Mouse (Mus musculus) brain, embryonic 18.5 days (tissue): ENCODE results near the gene Atp2b1.
A peak's percentile ranks its signal among the peaks of the same experiment; 100 is the strongest.

Experiments used
- DNase-seq: peaks from one replicate; pipeline ENCODE4 v3.0.0-alpha.2; 2012; ENCODE audit warnings: low read depth, low spot score

Atp2b1 gene

DNA sequence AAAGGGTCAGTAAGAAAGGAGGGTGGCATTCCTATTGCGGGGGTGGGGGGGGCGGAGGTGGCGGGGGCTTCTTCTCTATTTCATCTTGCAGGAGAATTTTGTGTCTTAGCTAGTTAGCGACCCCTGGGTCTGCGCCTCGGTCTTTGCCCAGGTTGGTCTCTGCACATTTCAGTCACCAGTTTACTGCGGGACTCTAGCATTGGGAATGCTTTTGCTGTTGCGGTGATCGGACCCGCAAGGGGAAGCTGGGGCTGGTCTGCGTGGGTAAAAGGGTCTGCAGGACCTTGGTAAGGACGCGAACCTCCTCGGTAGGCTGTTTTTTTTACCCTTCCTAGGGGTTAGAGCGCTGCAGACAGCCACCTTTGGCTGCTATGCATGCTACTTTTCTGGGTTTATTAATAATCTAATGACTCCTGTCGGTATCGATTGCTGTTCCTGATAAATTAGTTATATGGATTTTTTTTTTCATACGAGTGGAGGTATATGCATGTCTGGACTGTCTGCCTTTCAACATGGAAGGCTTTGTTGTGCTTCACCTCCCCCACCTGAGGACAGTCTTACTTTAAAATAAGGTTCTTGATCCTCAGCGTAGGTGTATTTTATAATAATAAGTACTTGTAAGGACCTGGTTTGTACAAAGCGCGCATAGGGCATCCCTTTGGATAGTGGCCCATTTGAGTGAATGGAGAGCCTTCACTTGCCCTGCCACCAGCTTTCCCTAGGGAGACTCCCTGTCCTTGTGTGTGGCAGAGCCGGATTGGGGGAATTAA, 2.0 kb downstream of the Atp2b1 start:
- DNase-seq = no peak

DNA sequence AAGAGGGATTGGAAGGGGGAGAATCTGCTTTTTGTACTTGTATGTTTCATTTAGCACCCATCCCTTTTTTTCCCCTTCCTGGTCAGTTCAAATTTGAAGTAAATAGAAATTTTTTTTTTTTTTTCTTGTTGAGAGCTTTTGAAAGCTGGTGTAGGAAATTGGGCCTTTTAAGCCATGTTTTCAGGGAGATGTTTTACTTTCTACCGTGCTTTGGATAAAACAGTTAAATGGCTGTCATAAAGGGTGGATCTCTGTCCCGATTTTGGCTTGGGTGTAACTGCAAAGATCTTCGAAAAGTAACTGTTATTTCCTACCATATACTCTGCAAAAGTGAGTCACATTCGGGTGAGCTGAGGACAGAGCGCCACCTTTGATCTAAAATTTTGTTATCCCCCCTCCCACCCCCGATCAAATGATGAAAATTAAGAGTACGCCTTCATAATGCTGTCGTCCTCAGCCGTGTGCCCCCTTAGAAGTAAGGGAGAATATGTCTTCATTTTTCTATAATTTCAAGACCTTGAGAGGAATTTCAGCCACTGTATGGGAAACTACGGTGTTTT, 2.7 kb downstream of the Atp2b1 start:
- DNase-seq = no peak

DNA sequence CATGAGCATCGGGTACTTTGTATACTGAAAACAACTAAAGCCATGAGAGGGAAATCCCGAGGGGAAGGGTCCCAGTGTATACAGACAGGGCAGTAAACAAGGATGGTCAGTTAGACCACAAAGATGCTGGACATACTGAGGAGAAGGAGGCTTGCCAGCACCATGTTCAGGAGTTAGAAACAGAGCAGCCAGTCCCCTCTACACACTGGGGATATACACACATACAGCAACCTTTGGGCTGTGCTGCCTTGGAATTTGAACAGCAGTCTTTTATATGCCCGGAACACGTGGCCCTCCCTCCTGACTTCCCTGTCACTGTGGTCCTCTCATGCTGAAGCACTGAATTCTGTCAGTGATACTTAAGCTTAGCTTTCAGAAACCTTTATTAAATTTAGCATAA, 10.9 kb downstream of the Atp2b1 start:
- DNase-seq = no peak

DNA sequence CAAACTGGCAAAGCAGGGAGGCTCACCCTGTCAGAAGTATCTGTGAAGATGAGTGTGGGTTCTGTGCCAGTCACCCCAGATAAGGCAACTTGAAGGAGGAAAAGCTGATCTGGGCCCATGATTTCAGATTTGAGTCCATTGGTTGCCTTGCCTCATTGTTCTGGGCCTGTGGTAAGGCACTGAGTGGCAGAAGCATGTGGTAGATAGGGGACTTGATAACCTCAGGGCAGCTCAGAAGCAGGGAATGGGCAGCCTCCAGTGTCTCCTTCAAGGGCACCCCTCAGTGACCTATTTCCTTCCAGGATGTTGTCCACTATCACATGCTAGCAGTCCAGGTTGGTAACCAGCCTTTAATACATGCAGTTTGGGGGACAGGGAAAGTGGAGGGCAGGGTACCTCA, 12.8 kb downstream of the Atp2b1 start:
- DNase-seq = no peak

DNA sequence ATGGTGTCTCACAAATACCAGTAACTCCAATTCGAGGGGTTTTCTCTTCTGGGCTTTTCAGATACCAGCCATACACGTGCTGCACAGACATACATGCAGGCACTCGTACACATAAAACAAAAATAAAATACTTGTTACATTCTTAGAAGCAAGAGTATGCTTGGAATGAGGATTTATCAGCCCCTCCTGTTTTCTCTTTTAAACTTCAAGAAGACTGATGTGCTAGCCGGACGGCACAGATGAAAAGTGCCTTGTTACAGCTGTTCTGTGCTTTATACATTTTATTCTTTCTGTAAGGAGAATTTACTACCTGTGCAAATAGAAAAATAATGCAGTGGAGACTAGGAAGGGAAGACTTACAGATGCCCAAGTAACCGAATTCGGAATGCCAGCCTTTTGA, 15.2 kb downstream of the Atp2b1 start:
- no peak for DNase-seq

DNA sequence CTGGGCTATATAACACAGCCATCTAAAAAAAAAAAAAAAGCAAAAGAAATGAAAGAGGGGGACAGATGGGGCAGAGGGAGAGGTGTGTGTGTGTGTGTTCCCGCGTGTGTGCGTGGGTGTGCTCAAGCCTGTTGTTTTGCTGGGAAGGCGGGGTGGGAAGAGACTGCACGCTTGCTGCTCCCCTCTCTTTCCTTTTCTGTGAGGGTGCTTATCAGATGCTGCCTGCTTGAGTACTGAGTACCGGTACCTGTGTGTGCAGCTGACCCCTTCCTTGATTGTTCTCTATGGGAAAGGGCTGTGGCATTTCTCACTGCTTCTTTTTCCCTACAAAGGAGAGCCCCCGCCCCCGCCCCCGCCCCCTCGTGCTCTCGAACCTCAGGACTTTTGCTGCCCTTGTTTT, 15.9 kb downstream of the Atp2b1 start:
- DNase-seq = no peak

DNA sequence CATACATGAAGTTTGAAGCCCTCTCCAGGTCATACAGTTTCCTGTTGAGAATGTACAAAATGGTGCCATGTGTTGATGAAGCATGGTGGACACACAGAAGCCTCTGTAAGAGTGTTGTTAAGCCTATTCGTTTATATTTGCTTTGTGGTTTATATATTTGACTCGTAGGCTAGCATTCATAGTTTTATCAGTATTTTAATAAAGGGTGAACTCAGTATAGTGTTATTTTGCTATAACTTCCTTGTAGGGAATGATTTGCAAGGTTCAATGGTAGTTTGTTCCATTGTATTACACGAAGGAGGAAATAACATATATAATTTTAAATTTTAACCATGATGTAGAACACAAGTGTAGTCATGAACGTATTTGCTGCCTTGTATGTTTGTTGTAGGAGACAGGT, 25.9 kb downstream of the Atp2b1 start:
- DNase-seq = no peak

DNA sequence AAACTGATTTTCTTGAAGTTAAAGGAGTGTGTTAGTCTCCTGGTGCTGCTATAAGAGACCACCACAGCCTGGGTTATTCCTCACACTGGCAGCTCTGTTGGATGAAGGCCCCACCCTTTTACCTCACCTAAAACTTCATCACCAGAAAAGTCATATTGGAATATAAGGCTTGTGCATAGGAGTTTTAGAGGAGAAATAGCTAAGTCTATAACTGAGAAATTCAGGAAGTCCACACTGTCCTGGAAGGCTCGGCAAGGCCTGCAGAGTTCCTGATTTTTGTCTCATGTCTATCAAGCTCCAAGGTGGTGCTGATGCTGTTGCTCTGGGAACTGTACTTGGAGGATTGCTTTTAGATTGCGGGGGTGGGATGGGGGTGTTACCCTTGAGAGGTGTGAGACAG, 26.6 kb downstream of the Atp2b1 start:
- no peak for DNase-seq

DNA sequence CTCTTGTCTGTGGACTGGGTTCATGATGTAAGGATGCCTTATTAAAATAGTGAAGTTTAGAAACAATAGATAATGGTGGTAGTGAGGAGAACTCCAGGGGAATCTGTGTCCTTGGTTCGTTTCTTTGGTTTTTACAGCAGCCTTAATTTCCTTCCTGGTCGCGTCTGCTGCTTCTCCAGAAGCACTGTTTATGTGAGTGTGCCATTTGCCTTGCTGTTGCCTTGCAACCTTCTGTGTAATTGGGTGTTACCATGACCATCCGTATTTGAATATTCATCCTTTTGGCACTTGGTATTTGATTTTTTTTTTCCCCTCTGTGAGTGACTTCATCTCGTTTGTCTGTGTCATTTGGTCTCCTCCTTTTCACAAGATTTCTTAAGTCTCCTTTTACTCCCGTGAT, 27.8 kb downstream of the Atp2b1 start:
- DNase-seq = no peak

DNA sequence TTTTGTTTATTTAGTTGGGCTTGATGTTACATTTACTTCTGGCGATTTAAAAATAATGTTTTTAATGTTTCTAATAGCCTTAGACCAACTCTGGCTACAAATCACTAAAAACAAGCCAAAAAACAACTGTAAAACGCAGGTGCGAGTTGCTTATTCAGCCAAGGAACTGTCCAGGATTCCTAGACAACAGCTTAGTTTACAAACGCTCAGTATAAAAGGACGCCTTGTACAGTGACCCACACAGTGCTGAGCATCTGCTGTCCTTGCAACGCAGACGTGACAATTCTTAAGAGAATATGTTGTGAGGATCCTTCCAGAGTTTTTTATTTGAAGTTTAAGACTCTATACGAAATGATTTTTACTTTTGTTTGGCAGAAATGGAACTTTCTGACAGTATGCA, 28.8 kb downstream of the Atp2b1 start:
- DNase-seq = no peak

DNA sequence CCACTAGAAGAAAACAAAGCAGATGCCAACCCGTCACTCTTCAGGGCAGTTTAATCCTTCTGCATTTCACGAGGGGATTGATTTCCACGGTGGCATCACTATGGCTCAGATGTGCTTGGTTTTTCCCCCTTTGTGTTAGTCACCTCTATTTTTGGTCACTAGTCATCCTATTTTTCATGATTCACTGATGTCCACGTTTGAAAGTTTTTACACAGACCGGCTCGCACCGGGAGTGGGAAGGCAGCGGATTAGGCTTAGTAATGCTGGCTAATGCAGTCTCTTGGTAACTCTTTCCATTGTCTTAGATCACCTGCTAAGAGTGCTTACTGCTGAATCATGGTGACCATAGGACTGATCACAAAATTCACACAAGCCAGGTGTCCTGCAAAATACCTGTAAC, 29.7 kb downstream of the Atp2b1 start:
- DNase-seq = no peak

DNA sequence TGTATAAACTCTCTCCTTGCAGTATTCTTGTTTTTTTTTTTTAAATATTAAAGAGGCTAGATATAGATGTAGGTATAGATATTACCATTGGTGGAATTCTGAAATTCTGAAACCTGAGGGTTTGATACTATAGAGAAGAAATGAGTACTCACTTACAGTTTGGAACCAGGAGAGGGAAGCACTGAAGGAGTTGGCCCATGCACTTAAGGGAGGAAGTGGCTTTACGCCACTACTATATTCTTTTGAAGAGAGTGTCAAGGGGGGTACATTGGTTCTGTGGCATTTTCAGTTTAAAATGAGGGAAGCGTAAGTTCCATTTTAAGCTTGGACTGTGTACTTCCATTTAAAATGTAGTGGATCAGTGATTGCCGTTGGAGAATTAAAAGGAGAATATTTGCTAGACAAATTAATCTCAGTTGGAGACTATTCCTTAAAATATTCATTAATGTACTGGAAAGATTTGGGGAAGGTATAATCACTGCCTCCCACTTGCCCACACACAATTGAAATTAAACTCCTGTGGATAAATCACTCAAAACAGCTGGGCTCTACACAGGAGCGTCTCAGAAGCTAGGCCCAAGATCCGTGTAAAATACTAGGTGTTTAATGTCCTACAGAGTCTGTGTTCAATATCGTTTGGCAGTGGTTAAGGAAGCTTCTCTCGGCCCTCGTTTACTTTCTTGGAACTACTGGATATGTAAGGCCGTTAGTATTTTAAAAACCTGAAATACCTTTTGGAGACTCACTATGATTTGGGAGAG, 32.0 kb downstream of the Atp2b1 start:
- no peak for DNase-seq

DNA sequence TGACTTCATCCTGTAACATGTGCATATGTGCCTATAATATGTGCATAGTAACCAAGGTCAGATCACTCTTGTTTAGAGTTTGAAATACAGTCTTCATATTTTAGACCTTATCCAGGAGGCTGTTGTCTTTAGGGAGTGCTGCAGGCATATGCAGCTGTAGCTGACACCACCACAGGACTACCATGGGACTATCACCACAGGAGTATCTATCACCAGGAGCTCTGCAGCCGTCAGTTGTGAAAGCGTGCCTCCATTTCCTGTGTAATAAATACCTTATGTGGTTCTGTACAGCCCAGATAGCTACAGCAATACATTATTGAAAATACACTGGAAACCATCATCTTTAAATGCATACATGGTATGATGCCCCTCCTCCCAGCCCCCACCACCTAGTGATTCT, 33.0 kb downstream of the Atp2b1 start:
- DNase-seq = no peak

DNA sequence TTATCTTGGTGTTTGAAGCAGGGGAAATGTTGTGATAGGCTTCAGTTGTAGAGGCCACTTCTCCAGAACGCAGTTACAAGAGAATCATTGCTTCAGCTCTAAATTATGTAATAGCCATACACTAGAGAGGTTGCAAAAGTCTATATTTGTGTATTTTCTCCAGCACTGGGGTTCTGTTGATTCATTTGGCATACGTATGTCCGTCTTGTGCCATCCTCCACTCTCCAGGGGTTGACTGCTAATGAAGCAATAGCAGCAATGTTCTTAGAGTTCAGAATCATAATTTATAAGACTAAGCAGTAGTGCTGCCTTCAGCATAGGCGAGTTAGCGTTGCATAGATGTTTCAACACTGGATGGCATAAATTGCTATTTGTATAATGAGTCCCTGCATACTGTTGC, 33.9 kb downstream of the Atp2b1 start:
- DNase-seq = no peak

DNA sequence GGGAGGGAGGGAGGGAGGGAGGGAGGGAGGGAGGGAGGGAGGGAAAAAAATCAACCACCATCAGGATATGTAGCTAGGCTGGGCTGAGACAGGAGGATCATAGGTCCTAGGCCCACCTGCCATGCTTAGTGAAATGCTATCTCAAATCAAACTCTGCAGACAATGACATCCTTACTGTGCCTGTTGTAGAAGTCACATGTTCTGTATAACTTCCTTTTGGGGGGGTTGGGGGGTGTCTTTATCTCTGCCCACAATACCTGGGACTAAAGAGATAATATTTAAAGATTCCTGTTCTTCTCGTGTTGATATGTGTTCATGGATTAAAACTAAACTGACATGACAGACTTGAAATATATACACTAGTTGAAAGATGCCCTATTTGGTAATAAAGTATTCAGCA, 35.5 kb downstream of the Atp2b1 start:
- DNase-seq = no peak

DNA sequence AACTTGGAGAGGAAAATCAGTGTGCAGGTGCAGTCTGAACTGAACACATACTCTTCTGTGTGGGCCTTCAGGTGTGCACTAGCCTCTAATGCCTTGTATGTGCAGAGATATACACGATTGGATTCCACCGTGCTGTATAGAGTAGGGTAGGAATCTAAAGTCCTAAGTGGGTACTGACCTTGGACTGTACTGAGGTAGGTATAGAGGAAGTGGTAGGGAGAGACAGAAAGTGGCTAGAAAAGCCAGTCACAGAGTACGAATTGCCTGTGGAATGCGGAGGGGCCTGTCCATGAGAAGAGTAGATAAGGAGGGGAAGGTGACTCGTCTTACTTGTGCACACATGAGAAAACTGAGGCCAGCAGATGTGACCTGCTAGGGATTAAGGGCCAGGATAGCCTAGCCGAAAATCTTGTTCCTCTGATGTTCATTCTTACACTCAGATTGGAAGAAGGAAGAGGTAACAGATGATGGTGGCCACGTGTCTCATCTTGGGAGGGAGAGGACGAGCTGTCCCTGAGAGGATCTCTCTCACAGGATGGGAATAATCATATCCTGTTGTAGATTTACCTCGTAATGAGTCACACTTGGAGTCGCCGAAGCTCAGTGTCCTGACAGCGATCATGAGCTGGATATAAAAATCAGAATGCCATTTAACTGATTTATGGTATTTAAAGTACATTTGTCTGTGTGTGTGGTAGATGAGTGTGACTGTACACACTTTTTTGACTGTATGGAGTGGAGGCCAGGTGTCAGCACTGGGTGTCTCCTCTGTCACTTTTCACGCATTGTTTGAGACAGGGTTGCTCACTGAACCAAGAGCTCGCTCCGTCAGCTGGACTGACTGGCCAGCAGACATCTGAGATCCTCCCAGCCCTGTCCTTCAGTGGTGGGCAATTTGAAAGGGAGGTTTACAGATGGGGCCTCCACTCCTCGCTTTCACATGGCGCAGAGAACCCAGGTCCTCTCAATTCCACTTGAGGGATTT, 37.4 kb downstream of the Atp2b1 start:
- no peak for DNase-seq

DNA sequence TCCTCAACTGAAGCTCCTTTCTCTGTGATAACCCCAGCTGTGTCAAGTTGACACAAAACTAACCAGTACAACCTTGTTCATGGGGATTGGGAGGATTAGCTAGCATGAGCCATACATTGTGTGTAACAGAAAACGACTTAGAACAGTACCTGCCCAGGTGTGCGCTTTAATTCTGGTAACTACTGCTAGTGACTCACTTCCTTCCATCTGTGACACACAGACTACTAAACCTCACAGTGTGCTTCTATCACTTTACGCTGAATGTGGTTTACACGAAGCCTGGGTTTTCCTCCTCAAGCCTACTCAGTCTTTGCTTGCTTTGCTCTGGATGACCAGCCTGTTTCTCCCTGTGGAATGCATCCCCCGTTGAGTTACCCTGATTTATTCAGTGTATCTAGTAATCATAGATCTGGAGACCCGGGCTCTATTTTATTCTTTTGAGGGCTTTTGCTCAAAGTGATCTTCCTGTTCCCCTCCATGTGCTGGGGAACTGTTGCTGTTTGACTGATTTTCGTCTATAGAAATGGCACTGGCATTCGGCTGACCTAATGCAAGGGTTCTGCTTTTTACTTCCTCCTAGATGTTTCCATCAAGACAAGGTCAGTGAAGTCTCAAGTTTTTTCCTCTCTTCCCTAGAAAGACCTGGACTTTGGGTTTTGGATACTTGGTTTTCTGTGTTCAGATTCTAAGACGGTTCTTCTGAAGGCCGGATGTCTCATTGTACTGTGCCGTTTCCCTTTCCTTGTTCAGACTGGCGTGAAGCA, 40.2 kb downstream of the Atp2b1 start:
- no peak for DNase-seq

DNA sequence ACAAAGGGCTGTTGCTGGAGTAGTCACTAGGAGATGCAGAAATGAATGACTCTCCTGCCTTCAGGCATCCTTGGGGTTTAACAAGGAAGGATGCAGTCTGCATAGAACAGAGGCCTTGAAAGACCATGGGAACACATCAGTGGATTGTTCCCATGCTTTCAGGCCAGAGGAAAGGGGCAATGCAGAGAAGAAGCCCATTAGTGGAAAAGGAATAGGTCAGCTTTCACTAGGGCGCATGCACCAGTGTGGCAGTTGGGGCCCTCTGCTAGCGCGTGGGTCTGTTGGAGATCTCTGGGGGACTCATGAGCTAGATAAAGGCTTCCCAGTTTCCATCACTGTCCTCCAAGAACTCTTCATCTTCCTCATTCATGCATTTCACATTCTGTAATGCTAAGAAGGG, 41.9 kb downstream of the Atp2b1 start:
- no peak for DNase-seq

DNA sequence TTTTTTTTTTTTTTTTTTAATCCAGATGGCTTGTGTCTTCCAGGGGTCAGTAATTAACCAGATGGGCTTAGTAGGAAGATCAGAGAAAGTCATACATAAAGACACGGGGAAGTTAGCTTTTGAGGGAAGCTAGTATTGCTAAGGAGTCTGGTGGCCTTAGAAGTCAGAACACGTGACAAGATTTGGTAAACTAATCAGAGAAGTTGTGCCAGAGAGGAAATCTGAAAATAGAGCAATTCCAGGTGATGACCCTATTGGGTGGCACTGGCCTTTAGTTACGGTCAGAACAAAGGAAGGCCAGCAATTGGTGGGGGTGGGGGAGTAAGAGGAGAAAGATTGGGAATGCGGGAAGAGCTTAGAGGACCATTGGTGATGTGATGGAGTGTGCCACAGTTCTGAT, 44.5 kb downstream of the Atp2b1 start:
- DNase-seq = no peak

DNA sequence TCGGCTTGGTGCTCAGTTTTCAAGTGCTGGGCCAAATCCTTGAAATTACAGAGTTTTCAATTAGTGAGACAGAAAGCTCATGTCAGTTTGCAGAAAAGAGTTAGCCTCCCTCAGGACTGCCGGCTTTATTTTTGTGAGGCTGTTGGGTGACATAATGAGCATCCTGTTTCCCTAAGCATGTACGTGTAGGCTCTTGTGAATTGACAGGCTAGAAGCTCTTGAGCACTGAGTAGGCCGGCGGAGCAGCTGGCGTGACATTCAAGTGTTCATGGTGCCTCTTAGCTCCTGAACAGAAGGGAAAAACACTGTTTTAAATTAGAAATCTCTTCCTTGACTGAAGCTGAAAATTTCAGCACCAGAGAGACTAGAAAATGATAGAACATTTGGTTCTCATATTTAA, 45.2 kb downstream of the Atp2b1 start:
- peak; percentile 55 for DNase-seq

DNA sequence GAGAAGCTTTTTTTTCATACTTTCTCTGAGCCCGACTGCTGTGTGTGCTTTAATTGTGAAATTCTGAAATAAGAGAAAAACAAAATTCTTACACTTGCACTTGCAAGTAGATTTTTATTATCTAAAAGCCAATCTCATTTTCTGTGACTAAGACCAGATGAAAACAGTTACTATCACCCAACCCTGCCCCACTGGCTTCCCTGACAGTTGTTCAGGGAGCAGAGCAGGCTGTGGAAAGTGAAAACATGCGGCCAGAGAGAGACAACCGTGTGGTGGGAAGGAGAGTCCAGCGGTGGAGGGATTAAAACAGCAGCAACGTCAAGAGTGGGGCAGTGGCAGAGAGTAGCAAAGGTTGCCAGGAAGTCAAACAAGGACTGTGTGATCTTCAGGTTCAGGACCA, 46.7 kb downstream of the Atp2b1 start:
- no peak for DNase-seq
